ENCODE assay signal across 1 mouse cellular context in genomic region chr15:79270317-79271123, GRCm38 (mm10).
TF ChIP-seq lines count a peak whose summit lies in the region.

No protein-coding gene starts in this region.

TF ChIP-seq in MEL, 35 proteins besides CTCF, POLR2A, EP300 and RAD21 (continued from another document):
- TF ChIP-seq GABPA (IDR thresholded peaks at IDR 0.05; ENCODE audit: low read depth, low read length) (no peak), MYC (IDR thresholded peaks at IDR 0.05; ENCODE audit: low read depth, low read length) (peak; percentile 44), MEF2A (IDR thresholded peaks at IDR 0.05; ENCODE audit: extremely low read depth, insufficient replicate concordance, low read depth, low read length, poor library complexity, severe bottlenecking) (no peak), MXI1 (IDR thresholded peaks at IDR 0.05; ENCODE audit: low read depth, low read length) (peak; percentile 53; the same call in 1 of the 2 replicates), USF1 (IDR thresholded peaks at IDR 0.05; ENCODE audit: low read depth, low read length) (no peak), USF2 (IDR thresholded peaks at IDR 0.05; ENCODE audit: borderline replicate concordance in 1 of 2, insufficient read depth in 1 of 2, low read depth in 1 of 2, low read length in 2 of 2) (no peak), ETS1 (IDR thresholded peaks at IDR 0.05; ENCODE audit: low read depth, low read length) (0 out of 2 replicates have a peak, but pooled peaks have one; percentile 4), JUND (IDR thresholded peaks at IDR 0.05; ENCODE audit: low read depth, low read length) (no peak), E2F4 (IDR thresholded peaks at IDR 0.05; ENCODE audit: borderline replicate concordance, low read depth, low read length) (0 out of 2 replicates have a peak, but pooled peaks have one; percentile 34), RCOR1 (IDR thresholded peaks at IDR 0.05; ENCODE audit: low read depth, low read length) (0 out of 2 replicates have a peak, but pooled peaks have one; percentile 11), ZNF384 (IDR thresholded peaks at IDR 0.05; ENCODE audit: low read depth, low read length) (no peak), POLR2AphosphoS5 (IDR thresholded peaks at IDR 0.05; ENCODE audit: borderline replicate concordance, low read depth, low read length) (no peak)
